Mouse (Mus musculus): ENCODE data around the gene Stx1a.

- no peak for TF ChIP-seq EP300 (IDR thresholded peaks at IDR 0.05; ENCODE audit: insufficient read depth, low read depth, low read length)
- no peak for TF ChIP-seq CTCF (IDR thresholded peaks at IDR 0.05; ENCODE audit: low read depth, low read length)
Measured at GRCm38 (mm10) chr5:135080539-135080938, 57.3 kb downstream of the Stx1a start.
